26 mouse cellular contexts compared by ENCODE assay signal in the genomic region with DNA sequence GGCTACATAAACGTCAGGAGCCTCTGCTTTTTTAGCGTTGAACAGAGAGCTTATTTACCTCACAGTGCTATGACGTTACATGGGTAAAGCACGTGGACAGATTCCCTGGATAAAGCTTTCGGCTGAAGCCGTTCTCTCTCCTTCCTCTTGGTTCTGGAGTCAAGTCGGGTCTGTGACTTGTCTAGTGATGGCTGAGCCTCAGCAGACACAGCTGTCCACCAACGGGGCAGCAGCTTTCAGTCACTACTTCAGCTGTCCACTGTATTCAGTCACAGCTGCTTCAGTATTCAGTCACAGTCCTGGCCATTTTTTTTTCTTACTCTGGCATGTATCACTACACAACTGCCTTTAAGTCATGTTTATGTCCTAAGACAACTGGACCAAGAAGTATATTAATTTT. TPM values are rescaled to one million over a fixed set of nuclear protein-coding genes. Genes with fewer than 3 reads are reported as not detected.
DNase-seq lines count a peak whose midpoint lies in the region; ATAC-seq and TF ChIP-seq lines count a peak whose summit lies in the region.
"Had no signal": no experiment of that assay in that cellular context is flagged by ENCODE, and none has a peak within 500 bp of the region (broad histone marks: within the 10 kb centered on the region; RNA-seq: fewer than 3 reads in every experiment).

No protein-coding gene starts in this region.

- no peak for TF ChIP-seq CTCF in kidney, postnatal 0 days (IDR thresholded peaks at IDR 0.05; ENCODE audit: low read depth)

- no peak overlapping the region for H3K9ac ChIP-seq in kidney, postnatal 0 days (ENCODE audit: low read depth, low read length)
- no peak overlapping the region for H3K9ac ChIP-seq in midbrain, embryonic 11.5 days (ENCODE audit: low read length)
- H3K9ac ChIP-seq in midbrain, embryonic 14.5 days (replicated peaks; ENCODE audit: low read length) = no peak overlapping the region
- H3K9ac ChIP-seq: embryonic facial prominence, embryonic 12.5 days; forebrain, embryonic 15.5 days; liver, embryonic 15.5 days; neural tube, embryonic 13.5 days had no signal

- no peaks in the 10 kb centered on the region for H3K4me1 ChIP-seq in kidney, postnatal 0 days (replicated peaks; ENCODE audit: insufficient read depth, low read length)
- no peaks in the 10 kb centered on the region for H3K4me1 ChIP-seq in midbrain, embryonic 11.5 days (ENCODE audit: control insufficient read depth, insufficient read depth, low read length)
- no peaks in the 10 kb centered on the region for H3K4me1 ChIP-seq in midbrain, embryonic 14.5 days (ENCODE audit: control insufficient read depth, insufficient read depth, low read length)
- H3K4me1 ChIP-seq: embryonic facial prominence, embryonic 12.5 days; forebrain, embryonic 15.5 days; liver, embryonic 15.5 days; neural tube, embryonic 13.5 days had no signal

- no peak overlapping the region for H3K4me2 ChIP-seq in kidney, postnatal 0 days (ENCODE audit: low read length)
- H3K4me2 ChIP-seq in midbrain, embryonic 11.5 days = no peak overlapping the region
- H3K4me2 ChIP-seq in midbrain, embryonic 14.5 days (ENCODE audit: low read length) = no peak overlapping the region
- H3K4me2 ChIP-seq: embryonic facial prominence, embryonic 12.5 days; forebrain, embryonic 15.5 days; liver, embryonic 15.5 days; neural tube, embryonic 13.5 days had no signal

- H3K36me3 ChIP-seq in kidney, postnatal 0 days (ENCODE audit: insufficient read depth, low read length) = no peaks in the 10 kb centered on the region
- H3K36me3 ChIP-seq in midbrain, embryonic 11.5 days (ENCODE audit: control insufficient read depth, insufficient read depth, low read length) = no peaks in the 10 kb centered on the region
- H3K36me3 ChIP-seq in midbrain, embryonic 14.5 days (ENCODE audit: control insufficient read depth, insufficient read depth, low read length) = no peaks in the 10 kb centered on the region
- H3K36me3 ChIP-seq: embryonic facial prominence, embryonic 12.5 days; forebrain, embryonic 10.5 days; forebrain, embryonic 15.5 days; G1E; liver, embryonic 15.5 days; midbrain, embryonic 10.5 days; neural tube, embryonic 13.5 days had no signal

- no peaks in the 10 kb centered on the region for H3K27me3 ChIP-seq in kidney, postnatal 0 days (ENCODE audit: insufficient read depth, low read length)
- no peaks in the 10 kb centered on the region for H3K27me3 ChIP-seq in midbrain, embryonic 11.5 days (ENCODE audit: control insufficient read depth, insufficient read depth, low read length)
- no peaks in the 10 kb centered on the region for H3K27me3 ChIP-seq in midbrain, embryonic 14.5 days (ENCODE audit: control insufficient read depth, insufficient read depth, low read length)
- H3K27me3 ChIP-seq: embryonic facial prominence, embryonic 12.5 days; forebrain, embryonic 15.5 days; liver, embryonic 15.5 days; neural tube, embryonic 13.5 days had no signal

- no peaks in the 10 kb centered on the region for H3K9me3 ChIP-seq in kidney, postnatal 0 days (replicated peaks; ENCODE audit: low read length)
- H3K9me3 ChIP-seq in midbrain, embryonic 11.5 days (ENCODE audit: control insufficient read depth, low read length) = no peaks in the 10 kb centered on the region
- H3K9me3 ChIP-seq in midbrain, embryonic 14.5 days (ENCODE audit: control insufficient read depth, low read length) = no peaks in the 10 kb centered on the region
- H3K9me3 ChIP-seq: embryonic facial prominence, embryonic 12.5 days; forebrain, embryonic 10.5 days; forebrain, embryonic 15.5 days; G1E; liver, embryonic 15.5 days; midbrain, embryonic 10.5 days; neural tube, embryonic 13.5 days had no signal

- H3K4me3 ChIP-seq in kidney, postnatal 0 days (replicated peaks; ENCODE audit: low read depth, low read length) = no peak overlapping the region
- no peak overlapping the region for H3K4me3 ChIP-seq in midbrain, embryonic 11.5 days (ENCODE audit: low read depth, low read length)
- no peak overlapping the region for H3K4me3 ChIP-seq in midbrain, embryonic 14.5 days (replicated peaks; ENCODE audit: low read depth, low read length)
- H3K4me3 ChIP-seq: embryonic facial prominence, embryonic 12.5 days; forebrain, embryonic 10.5 days; forebrain, embryonic 15.5 days; gastrocnemius, adult 2 months; heart, adult 2 months; left cerebral cortex, adult 2 months; liver, embryonic 15.5 days; midbrain, embryonic 10.5 days; neural tube, embryonic 13.5 days had no signal

- H3K27ac ChIP-seq in kidney, postnatal 0 days = no peak overlapping the region
- no peak overlapping the region for H3K27ac ChIP-seq in midbrain, embryonic 11.5 days (ENCODE audit: low read depth, low read length)
- H3K27ac ChIP-seq in midbrain, embryonic 14.5 days (replicated peaks; ENCODE audit: low read depth, low read length) = no peak overlapping the region
- H3K27ac ChIP-seq: embryonic facial prominence, embryonic 12.5 days; forebrain, embryonic 10.5 days; forebrain, embryonic 15.5 days; gastrocnemius, adult 2 months; heart, adult 2 months; left cerebral cortex, adult 2 months; liver, embryonic 15.5 days; midbrain, embryonic 10.5 days; neural tube, embryonic 13.5 days had no signal

- peak; percentile 78 for DNase-seq in heart, adult 11 months
- DNase-seq in heart, adult 9 months (ENCODE audit: low spot score in 2 of 2) = no peak
- DNase-seq in kidney, postnatal 0 days (ENCODE audit: low spot score) = peak; percentile 44
- no peak for DNase-seq in kidney, postnatal 14 days
- peak; percentile 28 for DNase-seq in midbrain, embryonic 11.5 days (ENCODE audit: low spot score, missing footprints)
- no peak for DNase-seq in midbrain, embryonic 14.5 days
- DNase-seq in right cerebral cortex, adult 2 months (ENCODE audit: low spot score in 2 of 2) = no peak
- DNase-seq: adrenal gland, postnatal 10 days; cerebellum, adult 8-10 months; cerebellum, postnatal 25 days; gastrocnemius, adult 2 months; gastrocnemius, postnatal 36 days; heart, adult 2 months; kidney, adult 2 months; liver; thymus, adult 2 months; thymus, postnatal 36 days had no signal

- WGBS in kidney, postnatal 0 days = 53% methylated on average over 8 of the region's 8 CpGs
- WGBS in midbrain, embryonic 11.5 days = 87% methylated on average over 8 of the region's 8 CpGs
- WGBS in midbrain, embryonic 14.5 days = 88% methylated on average over 8 of the region's 8 CpGs

- no peak for ATAC-seq in kidney, postnatal 0 days (replicated peaks; ENCODE audit: low FRiP score, low read depth)
- no peak for ATAC-seq in midbrain, embryonic 11.5 days (ENCODE audit: low FRiP score)
- ATAC-seq in midbrain, embryonic 14.5 days (ENCODE audit: low FRiP score, low TSS enrichment) = no peak
- ATAC-seq: forebrain, embryonic 15.5 days; hindbrain, embryonic 16.5 days had no signal

RNA-seq across cellular contexts. Expression of a gene that starts 4.0 kb away (rescaled TPM):
- 0.32 and 0.50 TPM in 2 replicates for polyA plus RNA-seq in kidney, postnatal 0 days (2015; fragmentation: Nextera tagmentation; extraction: Ambion mirVana)
- polyA plus RNA-seq in midbrain, embryonic 11.5 days (2014; fragmentation: Nextera tagmentation; extraction: Ambion mirVana) = 0.19 and 0.22 TPM in 2 replicates
- 0.79 and 1.0 TPM in 2 replicates for polyA plus RNA-seq in midbrain, embryonic 14.5 days (2014; fragmentation: Nextera tagmentation; extraction: Ambion mirVana)
- polyA plus RNA-seq: G1E had no signal

Comparison
In these comparisons a context has a peak if more than half of its experiments do, and no peak if none do; other contexts are left out.
1. DNase-seq: peak in heart, adult 11 months (single experiment), kidney, postnatal 0 days (single experiment) and midbrain, embryonic 11.5 days (single experiment); none in heart, adult 9 months (0 of 2), kidney, postnatal 14 days (single experiment), midbrain, embryonic 14.5 days (single experiment) and right cerebral cortex, adult 2 months (0 of 2).